Mouse (Mus musculus) forebrain, embryonic 16.5 days (tissue): ENCODE data around the gene Kcnj1. TPM values are rescaled to one million over a fixed set of nuclear protein-coding genes. Genes with fewer than 3 reads are reported as not detected.

Experiments
- ATAC-seq: fragments of 200-750 bp; cut with Nextera tagmentation; 2 replicates; pipeline ENCODE4 v1.8.0; 2017; ENCODE audit warnings: mild to moderate bottlenecking, moderate library complexity
- H3K27ac ChIP-seq: fragments of 300-500 bp; sonication (generic); 2 replicates; pipeline ENCODE4 v1.5.1; 2014; ENCODE audit warnings: low read length, control low read depth
- H3K27me3 ChIP-seq: fragments of 300-500 bp; sonication (generic); replicated peaks from 2 replicates; pipeline ENCODE4 v1.6.1; 2014; ENCODE audit warnings: low read length; ENCODE audit not compliant: control insufficient read depth, insufficient read depth
- H3K36me3 ChIP-seq: fragments of 300-500 bp; sonication (generic); 2 replicates; pipeline ENCODE4 v1.6.1; 2014; ENCODE audit not compliant: control insufficient read depth, insufficient read depth
- H3K4me1 ChIP-seq: fragments of 300-500 bp; sonication (generic); replicated peaks from 2 replicates; pipeline ENCODE4 v1.6.1; 2014; ENCODE audit warnings: low read length; ENCODE audit not compliant: control insufficient read depth, insufficient read depth
- H3K4me2 ChIP-seq: fragments of 300-500 bp; sonication (generic); 2 replicates; pipeline ENCODE4 v1.6.1; 2014; ENCODE audit warnings: mild to moderate bottlenecking, low read length, control low read depth
- H3K4me3 ChIP-seq: fragments of 300-500 bp; sonication (generic); replicated peaks from 2 replicates; pipeline ENCODE4 v1.5.1; 2014; ENCODE audit warnings: mild to moderate bottlenecking, low read length, control low read depth
- H3K9ac ChIP-seq: fragments of 300-500 bp; sonication (generic); replicated peaks from 2 replicates; pipeline ENCODE4 v1.6.1; 2014; ENCODE audit warnings: low read depth, low read length, control low read depth
- H3K9me3 ChIP-seq: fragments of 300-500 bp; sonication (generic); 2 replicates; pipeline ENCODE4 v1.6.1; 2016; ENCODE audit warnings: low read length; ENCODE audit not compliant: control insufficient read depth
- WGBS: fragments of 180-500 bp; shearing (Covaris S2); extraction: QIAGEN DNeasy Blood & Tissue Kit; methylation state at CpG from one replicate; pipeline ENCODE4 v1.1.7; 2014; 5-methylcytosine and 5-hydroxymethylcytosine counted together
- polyA plus RNA-seq: library from polyadenylated mRNA; unstranded; fragments of >200 nt; fragmentation: Nextera tagmentation; extraction: Ambion mirVana; gene quantifications from 2 replicates; pipeline ENCODE4 v1.2.1, GENCODE M21; 2015

The Kcnj1 gene
- not detected in 2 replicates for polyA plus RNA-seq

DNA sequence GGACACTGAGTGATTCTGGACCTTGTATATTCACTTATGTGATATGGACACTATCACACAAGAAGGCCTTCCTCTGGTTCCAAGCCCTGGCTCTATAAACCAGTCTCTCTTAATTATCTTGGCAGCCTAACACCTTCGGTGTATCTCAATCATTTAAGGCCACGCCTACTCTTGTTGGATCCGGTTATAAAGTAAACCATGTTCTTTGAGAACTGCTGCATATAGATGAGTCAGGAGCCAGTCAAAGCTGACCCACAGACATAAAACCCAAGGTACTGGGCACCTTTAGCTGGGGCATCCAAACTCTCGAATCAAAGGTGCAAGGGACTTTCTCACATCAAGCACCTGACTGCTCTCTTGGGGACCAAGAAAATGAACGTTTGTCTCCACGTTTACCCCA is at the start of gene Kcnj1:
TSS of gene Kcnj1 (plus strand) at position 292 of the 400 bp plus-strand sequence.
- no peaks in the 10 kb centered on the region for H3K9me3 ChIP-seq
- no peaks in the 10 kb centered on the region for H3K4me1 ChIP-seq
- H3K36me3 ChIP-seq, result no peaks in the 10 kb centered on the region
- H3K4me3 ChIP-seq, result no peak within 1 kb of the TSS
- H3K27ac ChIP-seq, result no peak within 1 kb of the TSS
- no peak within 1 kb of the TSS for H3K4me2 ChIP-seq
- ATAC-seq, result no peak
- no peaks in the 10 kb centered on the region for H3K27me3 ChIP-seq
- no peak within 1 kb of the TSS for H3K9ac ChIP-seq
- WGBS, result 82% methylated on average over 6 of the region's 6 CpGs

DNA sequence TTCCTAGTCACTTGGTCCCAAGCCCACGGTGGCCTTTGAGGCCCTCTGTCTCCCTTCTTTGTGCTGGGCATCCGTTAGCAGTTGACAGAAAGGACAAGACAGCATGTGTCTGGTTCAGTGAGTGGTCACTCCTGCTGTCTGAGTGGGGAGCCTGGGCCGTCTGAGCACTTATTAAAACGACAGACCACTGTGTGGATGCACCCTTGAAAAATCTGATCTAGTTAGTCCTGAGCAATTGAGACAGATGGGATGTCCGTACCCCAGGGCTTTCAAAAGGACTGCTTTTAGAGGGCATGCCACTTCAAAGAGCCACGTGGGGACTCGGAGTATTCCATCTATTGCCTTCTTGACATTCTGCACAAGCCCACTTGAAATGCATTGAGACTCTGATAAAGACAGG is 48.7 kb upstream of the Kcnj1 start:
- WGBS, result 67% methylated on average over 7 of the region's 7 CpGs
- Histone ChIP-seq H3K9ac (no peak overlapping the region), H3K27me3 (no peaks in the 10 kb centered on the region), H3K27ac (no peak overlapping the region), H3K9me3 (no peaks in the 10 kb centered on the region), H3K4me3 (no peak overlapping the region), H3K36me3 (no peaks in the 10 kb centered on the region), H3K4me1 (no peaks in the 10 kb centered on the region), H3K4me2 (no peak overlapping the region)
- ATAC-seq, result no peak

DNA sequence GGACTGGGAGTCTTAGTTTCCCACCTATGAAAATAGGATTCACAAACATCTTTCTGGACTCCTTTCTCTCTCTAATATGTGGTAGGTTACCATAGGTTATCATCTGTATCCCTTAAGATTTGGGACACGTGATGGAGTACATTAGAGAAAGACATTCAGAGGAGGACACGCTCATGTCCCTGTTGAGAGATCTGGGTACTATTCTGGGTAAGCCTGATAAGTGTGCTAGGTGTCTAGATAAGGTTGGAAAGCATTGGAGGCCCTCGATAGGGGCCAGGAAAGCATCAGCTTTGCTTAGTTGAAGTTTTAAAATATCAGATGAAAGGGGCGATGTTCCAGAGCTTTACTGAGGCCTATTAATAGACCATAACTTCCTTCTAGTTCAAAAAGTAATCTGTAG is 43.5 kb upstream of the Kcnj1 start:
- H3K27ac ChIP-seq, result no peak overlapping the region
- ATAC-seq, result no peak
- H3K4me2 ChIP-seq, result no peak overlapping the region
- no peaks in the 10 kb centered on the region for H3K36me3 ChIP-seq
- no peak overlapping the region for H3K9ac ChIP-seq
- H3K4me1 ChIP-seq, result no peaks in the 10 kb centered on the region
- H3K4me3 ChIP-seq, result no peak overlapping the region
- no peaks in the 10 kb centered on the region for H3K9me3 ChIP-seq
- no peaks in the 10 kb centered on the region for H3K27me3 ChIP-seq
- WGBS, result 92% methylated on average over 4 of the region's 4 CpGs

DNA sequence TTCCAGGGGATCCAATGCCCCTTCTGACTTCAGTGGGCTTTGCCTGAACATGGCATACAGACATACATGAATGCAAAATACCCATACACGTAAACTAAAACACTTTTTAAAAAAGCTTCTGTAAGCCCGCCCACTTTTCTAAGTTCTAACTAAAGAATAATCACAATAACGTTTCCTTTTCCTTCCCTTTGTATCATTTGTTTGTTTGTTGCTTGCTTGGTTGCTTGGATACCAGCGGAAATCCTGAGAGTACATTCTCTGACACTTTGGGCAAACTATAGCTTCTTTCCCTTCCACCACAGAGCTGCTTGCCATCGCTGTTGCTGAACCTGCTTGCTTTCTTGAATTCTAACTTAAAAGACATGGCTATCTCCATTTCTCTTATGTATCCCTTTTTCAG is 41.1 kb upstream of the Kcnj1 start:
- no peaks in the 10 kb centered on the region for H3K4me1 ChIP-seq
- no peaks in the 10 kb centered on the region for H3K9me3 ChIP-seq
- no peak overlapping the region for H3K4me3 ChIP-seq
- H3K4me2 ChIP-seq, result no peak overlapping the region
- no peak overlapping the region for H3K27ac ChIP-seq
- 49% methylated on average over 5 of the region's 5 CpGs for WGBS
- ATAC-seq, result no peak
- H3K27me3 ChIP-seq, result no peaks in the 10 kb centered on the region
- no peaks in the 10 kb centered on the region for H3K36me3 ChIP-seq
- H3K9ac ChIP-seq, result no peak overlapping the region

DNA sequence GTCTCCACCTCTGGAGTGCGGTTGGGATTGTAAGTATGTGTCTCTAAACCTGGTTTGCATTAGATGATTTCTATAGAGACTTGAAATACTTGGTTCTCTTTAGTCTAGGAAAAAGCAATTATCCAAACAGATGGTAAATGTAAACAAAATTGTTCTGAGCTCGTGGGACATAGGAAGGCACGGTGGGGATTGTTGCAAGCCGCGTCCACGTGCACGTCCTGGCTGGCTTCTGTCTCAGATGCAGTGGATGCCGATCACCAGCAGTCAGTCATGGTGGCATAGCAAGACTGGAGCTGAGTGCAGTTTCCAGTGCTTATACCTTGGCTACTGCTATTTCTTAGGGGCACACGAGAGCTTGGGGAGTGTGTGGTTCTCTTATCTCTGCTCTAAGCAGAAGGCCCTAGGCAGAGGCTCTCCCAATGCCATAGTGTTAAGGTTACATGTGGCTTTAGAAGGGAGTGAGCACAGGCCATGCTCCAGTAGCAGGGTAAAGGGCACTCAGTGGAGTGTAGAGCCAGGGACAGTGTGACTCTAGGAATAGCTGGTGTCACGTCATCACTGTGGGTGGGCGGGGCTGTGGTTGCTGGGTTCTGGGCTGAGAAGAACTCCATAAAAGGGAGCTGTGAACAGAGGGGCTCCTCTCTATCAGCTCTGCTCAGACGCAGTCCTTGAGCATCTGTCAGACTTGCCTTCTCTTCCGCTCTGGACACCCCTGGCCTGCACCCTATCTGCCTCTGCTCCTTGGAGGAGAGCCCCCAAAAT is 36.7 kb upstream of the Kcnj1 start:
- no peak for ATAC-seq
- WGBS, result 90% methylated on average over 13 of the region's 13 CpGs

DNA sequence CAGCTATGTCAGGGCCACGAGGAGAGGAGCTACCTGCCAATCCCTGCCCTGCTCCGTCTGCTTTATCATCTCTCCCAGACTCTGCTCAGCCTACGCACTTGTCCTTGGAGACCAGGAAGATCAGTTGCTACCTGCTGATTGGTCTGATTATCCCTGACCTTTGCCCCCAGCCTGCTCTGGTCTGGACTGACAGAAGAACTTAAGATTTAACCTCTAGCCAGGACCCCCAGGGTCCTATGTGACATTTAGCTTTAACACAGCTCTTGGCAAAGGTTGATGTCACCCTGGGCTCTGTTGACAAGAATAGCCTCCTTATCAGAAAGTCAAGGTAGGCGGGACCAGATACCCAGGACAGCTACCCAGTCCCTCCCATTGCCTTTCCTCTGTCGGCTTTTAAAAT is 31.5 kb upstream of the Kcnj1 start:
- H3K4me1 ChIP-seq, result peaks cover 12% of the 10 kb centered on the region
- WGBS, result 71% methylated on average over 5 of the region's 5 CpGs
- no peaks in the 10 kb centered on the region for H3K36me3 ChIP-seq
- H3K9me3 ChIP-seq, result no peaks in the 10 kb centered on the region
- no peak overlapping the region for H3K4me3 ChIP-seq
- H3K27me3 ChIP-seq, result peaks cover 34% of the 10 kb centered on the region
- no peak overlapping the region for H3K4me2 ChIP-seq
- ATAC-seq, result no peak
- H3K9ac ChIP-seq, result no peak overlapping the region
- H3K27ac ChIP-seq, result no peak overlapping the region

More for the DNA sequence above, 36.7 kb upstream of the Kcnj1 start:
- Histone ChIP-seq H3K4me3 (no peak overlapping the region), H3K27ac (no peak overlapping the region), H3K4me1 (no peaks in the 10 kb centered on the region), H3K9me3 (no peaks in the 10 kb centered on the region), H3K27me3 (0 out of 2 replicates have a peak, but pooled peaks cover 5% of the 10 kb centered on the region), H3K9ac (no peak overlapping the region), H3K4me2 (no peak overlapping the region), H3K36me3 (no peaks in the 10 kb centered on the region)

DNA sequence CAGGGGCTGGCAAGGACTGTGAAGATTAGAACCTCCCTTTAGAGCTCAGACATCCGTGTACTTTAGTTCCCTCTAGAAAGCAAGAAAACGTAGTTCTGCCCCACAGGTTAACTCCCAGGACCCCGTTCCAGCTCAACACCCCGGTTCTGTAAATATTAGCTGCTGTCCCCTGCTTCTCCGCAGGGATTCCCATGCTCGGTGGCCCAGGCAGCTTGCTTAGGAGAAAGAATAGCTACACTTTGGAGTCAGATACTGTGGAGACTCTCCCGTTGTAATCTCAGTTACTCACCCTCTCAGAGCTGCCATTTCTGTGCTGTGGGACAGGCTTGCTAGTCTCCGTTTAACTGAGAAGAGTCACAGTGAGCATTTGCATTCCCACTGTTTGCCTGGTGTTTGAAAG is 29.4 kb upstream of the Kcnj1 start:
- ATAC-seq, result no peak

DNA sequence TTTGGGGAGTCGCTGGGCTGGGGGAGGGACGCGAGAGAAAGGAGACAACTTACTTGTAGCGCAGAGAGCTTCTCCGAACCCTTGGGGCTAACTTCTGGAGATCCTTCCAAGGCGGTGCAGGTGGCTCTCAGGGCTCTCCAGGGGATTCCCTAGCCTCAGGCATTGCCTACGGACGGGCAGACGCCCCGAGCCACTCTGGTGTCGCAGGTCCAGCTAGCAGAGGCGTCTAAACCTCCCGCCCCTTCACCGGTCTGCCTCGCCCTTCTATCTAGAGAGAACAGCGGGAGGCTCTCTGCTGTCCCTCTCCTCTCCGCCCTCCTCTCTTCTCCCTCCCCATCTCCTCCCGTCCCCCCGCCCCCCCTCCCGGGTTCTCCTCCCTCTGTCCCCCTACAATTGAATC is 28.2 kb upstream of the Kcnj1 start, which contains the start of gene Kcnj5:
TSS of gene Kcnj5 (minus strand) at position 300 of the 400 bp plus-strand sequence.
- WGBS, result 2% methylated on average over 17 of the region's 20 CpGs
- H3K27me3 ChIP-seq, result peaks cover 37% of the 10 kb centered on the region

More for the DNA sequence above, 29.4 kb upstream of the Kcnj1 start:
- Histone ChIP-seq H3K4me2 (no peak overlapping the region), H3K27me3 (peaks cover 35% of the 10 kb centered on the region), H3K4me3 (no peak overlapping the region), H3K9ac (no peak overlapping the region), H3K9me3 (no peaks in the 10 kb centered on the region), H3K27ac (no peak overlapping the region), H3K4me1 (peaks cover 12% of the 10 kb centered on the region), H3K36me3 (no peaks in the 10 kb centered on the region)
- 14% methylated on average over 8 of the region's 8 CpGs for WGBS

DNA sequence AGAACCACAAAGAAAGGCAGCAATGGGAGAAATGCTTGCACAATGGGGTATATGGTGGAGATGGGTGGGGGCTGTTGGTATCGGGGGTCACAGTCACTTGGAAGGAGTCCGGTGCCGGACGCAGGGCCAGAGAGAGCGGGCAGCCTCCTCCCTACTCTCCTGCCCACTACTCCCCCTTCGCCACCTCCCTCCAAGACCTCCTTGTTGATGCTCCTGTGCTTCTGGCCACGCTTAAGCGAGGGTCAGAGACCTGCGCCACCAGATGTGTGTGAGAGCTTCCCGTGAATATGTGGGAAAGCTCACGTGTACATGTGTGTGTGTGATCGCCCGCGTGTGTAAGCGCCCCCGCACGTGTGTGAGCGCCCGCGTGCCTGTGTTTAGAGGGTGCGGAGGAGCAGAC is 27.8 kb upstream of the Kcnj1 start:
- Histone ChIP-seq H3K27me3 (peaks cover 37% of the 10 kb centered on the region), H3K9me3 (no peaks in the 10 kb centered on the region), H3K4me1 (peaks cover 12% of the 10 kb centered on the region), H3K4me3 (peak overlapping the region; percentile 41), H3K4me2 (peak overlapping the region; percentile 64), H3K27ac (no peak overlapping the region), H3K36me3 (no peaks in the 10 kb centered on the region), H3K9ac (peak overlapping the region; percentile 56)
- peak; percentile 43; the same call in 1 of the 2 replicates for ATAC-seq
- 2% methylated on average over 21 of the region's 21 CpGs for WGBS

More for the DNA sequence above, 28.2 kb upstream of the Kcnj1 start, which contains the start of gene Kcnj5:
- H3K4me1 ChIP-seq, result peaks cover 12% of the 10 kb centered on the region
- ATAC-seq, result peak; percentile 15; the same call in 1 of the 2 replicates
- H3K9me3 ChIP-seq, result no peaks in the 10 kb centered on the region
- peak within 1 kb of the TSS; percentile 41 for H3K4me3 ChIP-seq
- peak within 1 kb of the TSS; percentile 56 for H3K9ac ChIP-seq
- no peak within 1 kb of the TSS for H3K27ac ChIP-seq
- H3K36me3 ChIP-seq, result no peaks in the 10 kb centered on the region
- peak within 1 kb of the TSS; percentile 64 for H3K4me2 ChIP-seq
